Mouse (Mus musculus) myocyte (in vitro differentiated cells): ENCODE results near the gene Edc3. TPM values are rescaled to one million over a fixed set of nuclear protein-coding genes. Genes with fewer than 3 reads are reported as not detected.

Source experiments
- H3K27me3 ChIP-seq: one replicate; pipeline ENCODE4 v1.6.1; 2011; ENCODE audit not compliant: control insufficient read depth, insufficient read depth, insufficient read length
- H3K36me3 ChIP-seq: one replicate; pipeline ENCODE4 v1.6.1; 2011; ENCODE audit not compliant: control insufficient read depth, insufficient read depth
- H3K4me2 ChIP-seq: one replicate; pipeline ENCODE4 v1.6.1; 2011; ENCODE audit warnings: low read depth, control low read depth
- H3K4me3 ChIP-seq: one replicate; pipeline ENCODE4 v1.5.1; 2011; ENCODE audit warnings: mild to moderate bottlenecking, control low read depth, moderate library complexity
- H3K79me2 ChIP-seq: one replicate; pipeline ENCODE4 v1.6.1; 2011; ENCODE audit not compliant: control insufficient read depth, insufficient read depth
- H3ac ChIP-seq: one replicate; pipeline ENCODE4 v1.6.1; 2011; ENCODE audit not compliant: control insufficient read depth, insufficient read length
- CEBPB ChIP-seq: IDR thresholded peaks from 2 replicates; pipeline ENCODE4 v1.6.1; 2011; ENCODE audit warnings: mild to moderate bottlenecking, moderate library complexity; ENCODE audit not compliant: poor library complexity, insufficient read depth, severe bottlenecking
- E2F4 ChIP-seq: IDR thresholded peaks from one replicate; pipeline ENCODE4 v1.6.1; 2011; ENCODE audit warnings: mild to moderate bottlenecking, control low read depth, moderate library complexity; ENCODE audit not compliant: insufficient read depth
- MAX ChIP-seq: IDR thresholded peaks from one replicate; pipeline ENCODE4 v1.6.1; 2011; ENCODE audit warnings: low read depth, mild to moderate bottlenecking, control low read depth
- MYOD1 ChIP-seq, 3 experiments: IDR thresholded peaks; one replicate each; pipeline ENCODE4 v1.6.1; 2011; ENCODE audit warnings: control low read depth in 2 of 3, low read depth in 2 of 3, mild to moderate bottlenecking in 2 of 3, moderate library complexity in 1 of 3; ENCODE audit not compliant: insufficient read length in 2 of 3, control insufficient read depth in 1 of 3
- MYOG ChIP-seq, 3 experiments: IDR thresholded peaks; one replicate each; pipeline ENCODE4 v1.6.1; 2011; ENCODE audit warnings: control low read depth in 2 of 3, low read depth in 2 of 3, mild to moderate bottlenecking in 2 of 3; ENCODE audit not compliant: insufficient read length in 2 of 3, control insufficient read depth in 1 of 3, insufficient read depth in 1 of 3
- POLR2A ChIP-seq: IDR thresholded peaks from one replicate; pipeline ENCODE4 v1.6.1; 2011; ENCODE audit warnings: low read depth, mild to moderate bottlenecking, control low read depth, moderate library complexity; ENCODE audit not compliant: insufficient read length
- POLR2AphosphoS2 ChIP-seq: IDR thresholded peaks from one replicate; pipeline ENCODE4 v1.6.1; 2011; ENCODE audit warnings: low read depth, control low read depth; ENCODE audit not compliant: insufficient read length
- REST ChIP-seq: IDR thresholded peaks from one replicate; pipeline ENCODE4 v1.6.1; 2011; ENCODE audit warnings: mild to moderate bottlenecking, control low read depth, moderate library complexity; ENCODE audit not compliant: insufficient read depth, insufficient read length
- SRF ChIP-seq: IDR thresholded peaks from one replicate; pipeline ENCODE4 v1.6.1; 2011; ENCODE audit warnings: low read depth; ENCODE audit not compliant: control insufficient read depth, insufficient read length
- TCF12 ChIP-seq: IDR thresholded peaks from one replicate; pipeline ENCODE4 v1.6.1; 2011; ENCODE audit warnings: mild to moderate bottlenecking, control low read depth; ENCODE audit not compliant: poor library complexity, insufficient read depth, severe bottlenecking
- TCF3 ChIP-seq: IDR thresholded peaks from one replicate; pipeline ENCODE4 v1.6.1; 2011; ENCODE audit warnings: low read depth, control low read depth; ENCODE audit not compliant: insufficient read length
- USF1 ChIP-seq: IDR thresholded peaks from one replicate; pipeline ENCODE4 v1.6.1; 2011; ENCODE audit warnings: low read depth, mild to moderate bottlenecking, control low read depth, moderate library complexity
- polyA plus RNA-seq: library from polyadenylated mRNA; unstranded; fragments of >200 nt; fragmentation: generic; extraction: Trizol; gene quantifications from one replicate; pipeline ENCODE4 v1.2.1, GENCODE M21; 2012; ENCODE audit warnings: missing spikeins

Edc3 gene
- polyA plus RNA-seq, 1 experiment = 11.0 TPM

- Histone ChIP-seq H3K4me2 (no peak overlapping the region), H3K27me3 (peaks cover 10% of the 10 kb centered on the region), H3ac (no peak overlapping the region), H3K79me2 (no peaks in the 10 kb centered on the region), H3K4me3 (no peak overlapping the region), H3K36me3 (no peaks in the 10 kb centered on the region)
- TF ChIP-seq MAX (no peak), TCF3 (no peak), MYOG (IDR thresholded peaks at IDR 0.05; ENCODE audit: control insufficient read depth in 1 of 3, insufficient read depth in 1 of 3, insufficient read length in 2 of 3, low read depth in 2 of 3) (no peak), POLR2AphosphoS2 (no peak)
Measured at GRCm38 (mm10) chr9:57686011-57686410, 22.3 kb upstream of the Edc3 start.

GRCm38 (mm10) chr9:57687751-57688150, 20.6 kb upstream of the Edc3 start, which contains the start of gene Cyp1a1:
TSS of gene Cyp1a1 (plus strand) at chr9:57687928.
- H3K27me3 ChIP-seq = peaks cover under 1% of the 10 kb centered on the region
- no peaks in the 10 kb centered on the region for H3K36me3 ChIP-seq
- H3K4me3 ChIP-seq = no peak within 1 kb of the TSS
- no peak within 1 kb of the TSS for H3K4me2 ChIP-seq
- H3ac ChIP-seq = no peak within 1 kb of the TSS
- no peak for TF ChIP-seq MAX
- no peak for TF ChIP-seq MYOG (IDR thresholded peaks at IDR 0.05; ENCODE audit: control insufficient read depth in 1 of 3, insufficient read depth in 1 of 3, insufficient read length in 2 of 3, low read depth in 2 of 3)
- TF ChIP-seq E2F4 = no peak
- TF ChIP-seq SRF = no peak
- H3K79me2 ChIP-seq = no peaks in the 10 kb centered on the region

- H3K27me3 ChIP-seq = no peaks in the 10 kb centered on the region
- no peak overlapping the region for H3K4me3 ChIP-seq
- no peak for TF ChIP-seq E2F4
- TF ChIP-seq MYOD1 (IDR thresholded peaks at IDR 0.05; ENCODE audit: control insufficient read depth in 1 of 3, insufficient read length in 2 of 3, low read depth in 2 of 3) = no peak
- no peak for TF ChIP-seq MAX
- TF ChIP-seq POLR2A = no peak
- TF ChIP-seq SRF = no peak
- no peak for TF ChIP-seq TCF3
- TF ChIP-seq REST = no peak
- no peak for TF ChIP-seq USF1
- no peak for TF ChIP-seq CEBPB
- TF ChIP-seq POLR2AphosphoS2 = no peak
- TF ChIP-seq MYOG (IDR thresholded peaks at IDR 0.05; ENCODE audit: control insufficient read depth in 1 of 3, insufficient read depth in 1 of 3, insufficient read length in 2 of 3, low read depth in 2 of 3) = no peak
- no peak for TF ChIP-seq TCF12
- H3K79me2 ChIP-seq = no peaks in the 10 kb centered on the region
- no peak overlapping the region for H3K4me2 ChIP-seq
- no peaks in the 10 kb centered on the region for H3K36me3 ChIP-seq
- no peak overlapping the region for H3ac ChIP-seq
Measured at GRCm38 (mm10) chr9:57688158-57688557, 20.2 kb upstream of the Edc3 start.

- Histone ChIP-seq H3K4me2 (no peak overlapping the region), H3ac (no peak overlapping the region), H3K4me3 (no peak overlapping the region), H3K79me2 (no peaks in the 10 kb centered on the region), H3K27me3 (no peaks in the 10 kb centered on the region), H3K36me3 (no peaks in the 10 kb centered on the region)
- no peak for TF ChIP-seq TCF3
- TF ChIP-seq CEBPB = no peak
- TF ChIP-seq POLR2A = no peak
- no peak for TF ChIP-seq MAX
- no peak for TF ChIP-seq MYOD1 (IDR thresholded peaks at IDR 0.05; ENCODE audit: control insufficient read depth in 1 of 3, insufficient read length in 2 of 3, low read depth in 2 of 3)
- no peak for TF ChIP-seq MYOG (IDR thresholded peaks at IDR 0.05; ENCODE audit: control insufficient read depth in 1 of 3, insufficient read depth in 1 of 3, insufficient read length in 2 of 3, low read depth in 2 of 3)
- no peak for TF ChIP-seq REST
- TF ChIP-seq E2F4 = no peak
- no peak for TF ChIP-seq POLR2AphosphoS2
- no peak for TF ChIP-seq TCF12
- no peak for TF ChIP-seq SRF
- TF ChIP-seq USF1 = no peak
Measured at GRCm38 (mm10) chr9:57688606-57689005, 19.7 kb upstream of the Edc3 start.

GRCm38 (mm10) chr9:57694108-57694507, 14.2 kb upstream of the Edc3 start:
- Histone ChIP-seq H3K36me3 (no peaks in the 10 kb centered on the region), H3K4me2 (no peak overlapping the region), H3K4me3 (no peak overlapping the region), H3ac (no peak overlapping the region), H3K27me3 (peaks cover 29% of the 10 kb centered on the region), H3K79me2 (no peaks in the 10 kb centered on the region)
- no peak for TF ChIP-seq CEBPB
